Mouse (Mus musculus) cerebellum, adult (tissue): ENCODE data around the gene Hist1h2bg.
"Not testable (repeated sequence)": the region's sequence is repeated elsewhere in the genome, so short reads cannot be mapped to it uniquely, and the experiment has no call there.

Experiments
- ATAC-seq: cut with Nextera tagmentation; 2 replicates; pipeline ENCODE4 v1.9.2; 2017; ENCODE audit warnings: mild to moderate bottlenecking, moderate library complexity, mixed read lengths; ENCODE audit not compliant: insufficient number of reproducible peaks, low FRiP score, low TSS enrichment

Gene Hist1h2bg

DNA sequence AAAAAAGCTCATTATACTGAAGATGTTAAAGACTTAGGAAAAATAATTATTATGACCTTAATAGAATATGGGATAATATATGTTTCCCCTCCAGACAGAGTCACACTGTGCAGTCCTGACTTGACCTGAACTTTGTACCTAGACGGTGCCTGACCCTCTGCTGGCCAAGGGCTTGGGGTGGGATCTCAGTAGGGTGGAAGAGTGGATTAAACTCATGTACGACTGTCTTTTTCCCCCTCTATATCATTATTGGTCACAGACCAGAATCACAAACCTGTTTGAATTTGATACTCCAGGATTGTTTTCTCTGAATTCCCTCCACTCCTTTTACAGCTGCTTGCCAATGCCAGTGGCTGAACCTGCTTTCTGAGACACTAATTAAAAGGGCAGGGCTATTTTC, 10.5 kb upstream of the Hist1h2bg start:
- ATAC-seq: not testable (repeated sequence)

DNA sequence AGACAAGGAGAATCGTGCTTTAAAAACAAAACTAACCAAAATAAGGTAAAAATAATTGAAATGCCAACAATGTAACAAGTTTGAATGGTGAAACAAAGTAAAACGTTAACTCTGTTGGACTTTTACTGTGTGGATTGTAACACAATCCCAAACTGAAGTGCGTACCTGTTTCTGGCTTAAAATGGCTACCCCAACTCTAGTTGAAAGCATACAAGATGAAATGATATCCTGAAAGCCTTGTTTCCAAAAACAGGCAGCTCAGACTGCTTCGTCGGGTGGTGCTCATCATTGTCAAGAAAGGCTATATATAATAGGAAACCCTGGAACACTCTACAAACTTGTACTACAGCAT, 9.7 kb upstream of the Hist1h2bg start:
- ATAC-seq: not testable (repeated sequence)

DNA sequence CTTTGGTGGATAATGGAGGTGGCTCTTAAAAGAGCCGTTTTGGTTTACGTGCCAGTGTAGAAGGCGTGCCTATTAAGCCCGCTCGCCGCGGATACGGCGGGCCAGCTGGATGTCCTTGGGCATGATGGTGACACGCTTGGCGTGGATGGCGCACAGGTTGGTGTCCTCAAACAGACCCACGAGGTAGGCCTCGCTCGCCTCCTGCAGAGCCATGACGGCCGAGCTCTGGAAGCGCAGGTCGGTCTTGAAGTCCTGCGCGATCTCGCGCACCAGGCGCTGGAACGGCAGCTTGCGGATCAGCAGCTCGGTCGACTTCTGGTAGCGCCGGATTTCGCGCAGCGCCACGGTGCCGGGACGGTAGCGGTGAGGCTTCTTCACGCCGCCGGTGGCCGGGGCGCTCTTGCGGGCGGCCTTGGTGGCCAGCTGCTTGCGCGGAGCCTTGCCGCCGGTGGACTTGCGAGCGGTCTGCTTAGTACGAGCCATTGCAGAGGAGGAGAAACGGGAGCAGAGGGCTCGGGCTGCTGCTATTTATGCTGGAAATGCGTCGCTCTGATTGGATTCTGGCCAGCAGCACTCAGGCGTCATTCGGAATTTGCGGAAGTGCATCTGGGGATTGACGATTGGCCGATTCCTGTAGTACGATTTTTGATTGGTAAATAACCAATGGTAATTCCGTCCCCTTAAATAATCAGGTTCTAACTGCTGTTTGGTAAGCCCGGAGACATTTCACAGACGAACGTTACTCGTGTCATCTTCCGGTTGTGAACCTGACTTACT, 9.1 kb upstream of the Hist1h2bg start, which contains the start of gene Hist1h3e:
Gene Hist1h3e (minus strand): TSS at position 487 of the 777 bp plus-strand sequence.
- peak; percentile 93 for ATAC-seq

DNA sequence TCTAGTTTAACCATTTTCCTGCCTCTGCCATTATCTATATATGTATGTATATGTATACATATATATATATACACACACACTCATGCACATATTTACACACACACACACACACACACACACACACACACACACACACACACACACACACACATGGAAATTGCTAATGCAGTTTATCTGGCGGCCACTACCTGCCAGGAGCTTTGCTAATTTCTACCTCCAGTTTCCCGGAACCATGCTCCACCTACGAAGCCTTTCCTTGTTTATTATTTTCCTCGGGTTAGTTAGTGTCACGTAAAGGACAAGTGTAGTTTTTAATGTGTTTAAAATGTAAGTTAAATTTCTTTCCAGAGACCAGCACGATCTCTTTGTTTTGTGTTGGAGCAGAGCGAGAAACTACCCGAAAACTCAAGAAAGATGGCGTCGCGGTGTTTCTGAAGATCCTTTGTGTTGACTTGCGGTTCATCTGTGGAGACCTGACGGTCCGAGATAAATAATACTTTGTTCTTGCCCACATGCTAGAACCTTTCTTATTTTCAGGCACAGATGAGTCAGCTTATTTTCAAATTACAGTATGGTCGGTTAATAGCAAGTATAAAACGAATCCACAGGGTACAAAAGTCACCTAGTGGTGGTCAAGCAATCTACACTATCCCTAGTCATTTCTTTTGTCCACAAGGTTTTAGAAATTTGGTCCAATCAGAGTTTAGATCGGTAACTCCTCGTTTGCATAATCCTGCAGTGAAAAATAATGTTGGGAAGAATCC, 8.3 kb upstream of the Hist1h2bg start:
- ATAC-seq: peak; percentile 71

DNA sequence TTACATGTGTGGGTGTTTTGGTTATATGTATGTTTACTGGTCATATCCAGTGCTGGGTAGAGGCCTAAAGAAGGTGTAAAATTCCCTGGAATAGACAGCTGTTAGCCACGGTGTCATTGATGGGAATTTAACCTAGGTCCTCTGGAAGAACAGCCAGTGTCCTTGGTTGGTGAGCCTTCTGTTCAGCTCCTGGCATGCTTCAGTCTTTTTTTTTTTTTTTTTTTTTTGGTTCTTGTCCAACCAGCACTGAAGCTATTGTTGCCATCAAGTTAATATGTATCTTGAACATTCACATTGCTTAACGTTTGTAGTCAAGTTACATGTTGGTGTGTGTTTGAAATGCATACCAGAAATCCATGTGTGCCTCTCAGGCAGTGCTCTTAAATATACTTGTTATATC, 6.7 kb upstream of the Hist1h2bg start:
- ATAC-seq: no peak

DNA sequence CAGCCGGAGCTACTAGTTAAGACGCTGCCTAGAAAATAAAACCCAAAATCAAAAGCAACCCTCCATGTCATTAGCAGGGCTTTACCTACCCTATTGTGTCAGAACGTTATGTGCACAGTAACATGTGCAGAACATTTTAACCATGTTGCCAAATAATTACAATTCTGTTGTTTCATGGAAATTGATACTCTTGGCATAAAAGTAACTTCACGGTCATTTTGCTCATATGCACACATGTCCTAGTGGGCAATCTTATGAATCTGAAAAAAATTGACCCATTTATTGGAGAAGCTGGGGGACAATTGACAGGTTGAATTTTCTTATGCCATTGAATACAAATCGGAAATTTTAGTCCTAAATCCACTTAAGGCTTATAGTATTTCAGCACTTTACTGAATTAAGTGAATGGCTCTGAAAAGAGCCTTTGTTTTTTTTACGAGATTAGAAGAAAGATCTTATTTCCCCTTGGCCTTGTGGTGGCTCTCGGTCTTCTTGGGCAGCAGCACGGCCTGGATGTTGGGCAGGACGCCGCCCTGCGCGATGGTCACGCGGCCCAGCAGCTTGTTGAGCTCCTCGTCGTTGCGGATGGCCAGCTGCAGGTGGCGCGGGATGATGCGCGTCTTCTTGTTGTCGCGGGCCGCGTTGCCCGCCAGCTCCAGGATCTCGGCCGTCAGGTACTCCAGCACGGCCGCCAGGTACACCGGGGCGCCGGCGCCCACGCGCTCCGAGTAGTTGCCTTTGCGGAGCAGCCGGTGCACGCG, 755 bp upstream of the Hist1h2bg start:
- not testable (repeated sequence) for ATAC-seq

DNA sequence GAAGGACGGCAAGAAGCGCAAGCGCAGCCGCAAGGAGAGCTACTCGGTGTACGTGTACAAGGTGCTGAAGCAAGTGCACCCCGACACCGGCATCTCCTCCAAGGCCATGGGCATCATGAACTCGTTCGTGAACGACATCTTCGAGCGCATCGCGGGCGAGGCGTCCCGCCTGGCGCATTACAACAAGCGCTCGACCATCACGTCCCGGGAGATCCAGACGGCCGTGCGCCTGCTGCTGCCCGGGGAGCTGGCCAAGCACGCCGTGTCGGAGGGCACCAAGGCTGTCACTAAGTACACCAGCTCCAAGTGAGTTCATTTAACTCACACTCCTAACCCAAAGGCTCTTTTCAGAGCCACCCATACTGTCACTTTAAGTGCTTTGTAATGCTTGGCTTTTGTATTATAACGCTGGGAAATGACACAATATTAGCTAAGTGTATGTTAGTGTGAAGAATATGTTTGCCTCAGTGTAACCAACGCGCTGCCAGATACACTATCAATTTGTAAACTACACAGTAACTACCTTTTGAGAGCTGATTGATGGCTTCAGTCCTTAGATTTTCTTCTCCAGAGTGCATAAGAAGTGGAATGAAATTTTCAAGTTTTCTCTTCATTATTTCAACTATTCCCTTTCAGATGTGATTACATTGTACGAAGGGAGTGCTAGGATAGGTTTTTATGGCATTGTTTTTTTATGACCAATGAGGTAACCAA, 465 bp downstream of the Hist1h2bg start:
- not testable (repeated sequence) for ATAC-seq

DNA sequence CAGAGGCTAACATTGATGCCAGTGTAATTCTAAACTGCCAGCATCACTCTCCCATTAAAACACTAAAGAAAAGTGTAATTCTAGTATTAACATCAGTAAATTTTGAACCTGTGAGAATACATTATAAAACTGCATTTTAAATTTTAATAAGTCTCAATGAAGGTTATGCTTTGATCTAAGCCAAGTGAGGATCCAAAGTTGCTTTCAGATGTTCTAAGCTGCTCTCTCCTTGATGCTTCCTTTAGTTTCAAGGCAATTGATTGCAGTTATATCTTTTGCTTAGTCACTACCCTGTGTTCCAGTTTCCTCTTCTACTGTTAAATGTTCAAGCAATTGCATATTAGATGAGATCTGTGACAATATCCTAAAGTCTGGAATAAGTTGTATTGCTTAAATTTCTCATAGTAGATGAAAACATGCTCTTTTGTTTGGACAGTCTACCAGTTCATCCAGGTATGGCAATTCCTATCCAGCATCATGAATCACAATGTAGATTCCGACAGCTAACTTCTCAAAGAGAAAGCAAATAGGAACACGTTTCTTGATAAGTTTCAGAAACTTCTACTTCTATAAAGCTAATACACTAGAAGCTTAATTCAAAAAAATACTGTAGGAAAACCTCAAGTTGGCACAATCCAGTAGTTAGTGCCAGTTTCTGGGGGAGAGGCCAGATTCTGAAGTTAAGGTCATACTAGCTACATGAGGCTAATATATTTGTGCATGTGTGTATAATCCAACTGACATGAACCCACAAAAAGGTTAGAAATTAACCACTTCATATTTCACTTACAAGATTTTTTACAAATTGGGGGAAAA, 1.2 kb downstream of the Hist1h2bg start:
- no peak for ATAC-seq

DNA sequence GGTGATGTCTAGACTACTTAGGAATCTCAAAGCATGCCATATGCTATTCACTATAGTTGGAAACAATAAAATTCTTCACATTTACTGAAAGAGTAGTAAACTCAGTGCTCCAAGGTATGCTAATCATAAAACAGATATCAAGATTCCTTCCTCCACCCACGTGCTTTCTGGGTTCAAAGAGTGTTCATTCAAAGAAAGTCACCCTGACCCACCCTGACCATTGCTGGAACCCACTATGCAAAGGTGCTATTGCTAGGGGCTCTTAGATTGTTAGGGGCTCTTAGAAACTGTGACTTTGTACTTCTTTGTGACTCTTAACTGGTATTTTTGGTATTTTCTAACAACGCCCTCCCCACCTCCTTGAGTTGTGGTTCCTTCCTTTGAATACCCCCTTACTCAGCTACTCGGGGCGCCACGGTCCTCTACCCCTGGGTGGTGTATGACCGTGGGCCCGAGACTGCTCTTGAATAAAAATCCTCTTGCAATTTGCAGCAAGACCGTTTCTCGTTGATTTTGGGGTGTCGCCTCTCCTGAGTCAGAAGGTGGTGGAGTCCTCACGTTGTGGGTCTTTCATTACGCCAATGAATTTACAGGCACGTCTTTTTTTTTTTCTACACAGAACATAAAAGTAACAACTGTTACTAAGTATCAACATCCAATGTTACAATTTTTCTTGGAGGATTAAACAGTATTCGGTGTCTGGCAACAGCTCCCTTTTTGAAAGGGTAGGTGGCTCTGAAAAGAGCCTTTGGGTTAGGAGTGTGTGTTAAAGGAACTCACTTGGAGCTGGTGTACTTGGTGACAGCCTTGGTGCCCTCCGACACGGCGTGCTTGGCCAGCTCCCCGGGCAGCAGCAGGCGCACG, 2.1 kb downstream of the Hist1h2bg start:
- not testable (repeated sequence) for ATAC-seq

DNA sequence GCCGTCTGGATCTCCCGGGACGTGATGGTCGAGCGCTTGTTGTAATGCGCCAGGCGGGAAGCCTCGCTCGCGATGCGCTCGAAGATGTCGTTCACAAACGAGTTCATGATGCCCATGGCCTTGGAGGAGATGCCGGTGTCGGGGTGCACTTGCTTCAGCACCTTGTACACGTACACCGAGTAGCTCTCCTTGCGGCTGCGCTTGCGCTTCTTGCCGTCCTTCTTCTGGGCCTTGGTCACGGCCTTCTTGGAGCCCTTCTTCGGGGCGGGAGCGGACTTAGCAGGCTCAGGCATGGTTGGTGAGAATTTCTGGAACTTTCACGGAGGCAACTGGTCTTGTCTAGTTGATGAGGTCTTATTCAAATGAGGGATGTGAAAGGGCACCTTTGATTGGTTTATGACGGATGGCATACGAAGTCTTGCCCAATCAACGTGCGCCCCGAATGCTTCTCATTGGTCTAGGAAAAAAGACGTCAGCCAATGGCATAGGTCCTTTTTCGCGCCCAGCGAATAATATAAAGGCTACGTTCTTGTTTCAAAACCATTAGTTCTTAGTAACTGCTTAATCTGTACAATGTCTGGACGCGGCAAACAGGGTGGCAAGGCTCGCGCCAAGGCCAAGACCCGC, 2.8 kb downstream of the Hist1h2bg start, which contains the start of the genes Hist1h2bf and Hist1h2ad:
Gene Hist1h2bf (minus strand): TSS at position 299 of the 627 bp plus-strand sequence.
Gene Hist1h2ad (plus strand): TSS at position 484 of the 627 bp plus-strand sequence.
- peak; percentile 90 for ATAC-seq

DNA sequence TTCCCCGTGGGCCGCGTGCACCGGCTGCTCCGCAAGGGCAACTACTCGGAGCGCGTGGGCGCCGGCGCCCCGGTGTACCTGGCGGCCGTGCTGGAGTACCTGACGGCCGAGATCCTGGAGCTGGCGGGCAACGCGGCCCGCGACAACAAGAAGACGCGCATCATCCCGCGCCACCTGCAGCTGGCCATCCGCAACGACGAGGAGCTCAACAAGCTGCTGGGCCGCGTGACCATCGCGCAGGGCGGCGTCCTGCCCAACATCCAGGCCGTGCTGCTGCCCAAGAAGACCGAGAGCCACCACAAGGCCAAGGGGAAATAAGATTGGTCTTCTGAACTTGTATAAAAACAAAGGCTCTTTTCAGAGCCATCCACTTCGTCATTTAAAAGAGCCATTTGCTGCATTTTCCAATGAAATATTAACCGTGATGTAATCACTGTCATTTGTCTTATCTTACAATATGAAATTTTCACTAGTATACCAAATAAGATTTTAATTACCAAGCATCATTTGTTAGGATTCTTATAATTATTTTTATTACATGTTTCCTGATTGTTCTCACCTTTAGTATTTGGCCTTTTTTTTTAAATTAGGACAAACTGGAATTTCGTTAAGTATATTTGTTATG, 3.5 kb downstream of the Hist1h2bg start:
- not testable (repeated sequence) for ATAC-seq

DNA sequence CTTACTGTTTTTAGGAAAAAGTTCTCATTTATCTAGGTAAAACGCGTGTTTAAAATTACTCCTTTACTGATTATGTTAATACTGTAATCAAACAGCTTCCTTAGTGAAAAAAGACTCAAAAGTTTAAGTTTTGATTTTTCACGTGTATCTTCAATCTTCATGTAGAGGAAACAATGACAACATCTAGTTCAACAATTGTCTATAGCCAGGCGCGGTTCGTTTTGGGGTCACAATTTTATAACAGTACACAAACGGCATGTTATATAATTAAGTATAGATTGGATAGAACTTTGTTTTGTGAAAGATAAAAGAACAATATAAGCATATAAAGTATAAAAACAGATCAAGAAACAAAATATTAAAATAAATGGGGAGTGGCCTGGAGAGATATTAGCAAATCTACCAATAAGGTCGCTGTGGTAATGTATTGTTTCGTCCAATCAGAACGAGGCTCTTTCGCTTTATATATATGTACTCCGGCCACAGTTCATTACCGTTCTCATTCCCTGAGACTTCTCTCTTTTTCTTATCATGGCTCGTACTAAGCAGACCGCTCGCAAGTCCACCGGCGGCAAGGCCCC, 4.2 kb downstream of the Hist1h2bg start, which contains the start of gene Hist1h3d:
Gene Hist1h3d (plus strand): TSS at position 493 of the 581 bp plus-strand sequence.
- ATAC-seq: no peak

DNA sequence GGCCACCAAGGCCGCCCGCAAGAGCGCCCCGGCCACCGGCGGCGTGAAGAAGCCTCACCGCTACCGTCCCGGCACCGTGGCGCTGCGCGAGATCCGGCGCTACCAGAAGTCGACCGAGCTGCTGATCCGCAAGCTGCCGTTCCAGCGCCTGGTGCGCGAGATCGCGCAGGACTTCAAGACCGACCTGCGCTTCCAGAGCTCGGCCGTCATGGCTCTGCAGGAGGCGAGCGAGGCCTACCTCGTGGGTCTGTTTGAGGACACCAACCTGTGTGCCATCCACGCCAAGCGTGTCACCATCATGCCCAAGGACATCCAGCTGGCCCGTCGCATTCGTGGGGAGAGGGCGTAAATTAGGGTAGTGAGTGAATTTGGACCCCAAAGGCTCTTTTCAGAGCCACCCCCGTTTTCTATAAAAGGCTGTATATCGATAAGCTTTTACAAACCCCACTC, 4.7 kb downstream of the Hist1h2bg start:
- not testable (repeated sequence) for ATAC-seq

DNA sequence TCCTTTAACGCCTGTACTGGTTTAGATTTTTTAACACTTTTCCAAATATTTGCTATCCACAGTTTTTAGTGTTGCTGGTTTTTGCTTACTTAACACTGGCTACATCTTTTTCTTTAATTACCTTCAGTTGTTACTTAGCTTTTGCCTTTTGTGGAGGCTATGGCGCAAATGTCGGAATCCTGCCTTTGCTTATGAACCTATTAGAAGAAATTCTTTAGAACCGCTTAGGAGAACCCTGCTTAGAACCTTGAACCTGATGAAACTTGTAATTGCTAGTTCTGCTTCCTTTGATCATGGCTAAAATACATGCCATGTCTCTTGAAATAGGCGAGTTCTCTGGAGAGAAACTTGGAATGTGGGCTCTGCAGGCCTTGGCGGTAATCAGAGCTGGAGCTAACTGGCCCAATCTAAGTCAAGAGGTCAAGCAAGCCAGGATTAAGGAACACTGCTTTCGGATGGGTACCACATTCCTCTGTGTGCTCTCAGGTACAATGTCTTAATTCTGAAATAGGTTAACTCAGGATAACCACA, 5.2 kb downstream of the Hist1h2bg start:
- ATAC-seq: no peak

DNA sequence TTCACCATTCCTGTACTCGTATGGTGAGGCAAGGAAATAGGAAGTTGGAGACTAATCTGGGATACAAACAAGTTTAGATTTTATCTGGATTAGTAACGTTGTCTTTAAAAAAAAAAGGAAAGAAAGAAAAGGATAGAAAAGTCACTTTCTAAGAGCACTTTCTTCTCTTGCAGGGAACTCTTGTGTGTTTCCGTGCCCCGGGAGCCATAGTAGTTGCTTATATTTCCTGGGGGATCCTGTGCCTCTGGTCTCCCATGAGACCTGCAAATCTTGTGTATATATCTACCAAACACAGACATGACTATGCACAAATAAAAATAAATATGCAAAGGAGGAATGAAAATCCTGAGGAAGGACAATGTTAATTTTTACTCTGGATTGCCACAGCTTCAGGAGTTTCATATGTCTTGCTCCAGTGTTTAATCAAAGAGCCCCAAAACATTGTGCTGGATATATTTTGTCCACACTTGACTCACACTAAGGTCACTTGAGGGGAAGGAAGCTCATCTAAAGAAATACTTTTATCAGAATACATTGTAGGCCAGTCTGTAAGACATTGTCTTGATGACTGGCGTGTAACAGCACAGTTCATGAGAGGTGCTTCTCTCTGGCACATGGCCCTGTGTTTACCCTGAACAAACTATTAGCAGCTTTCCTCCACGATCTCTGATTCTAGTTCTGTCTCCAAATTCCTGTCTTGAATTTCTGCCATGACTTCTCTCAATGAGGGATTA, 5.9 kb downstream of the Hist1h2bg start:
- no peak for ATAC-seq

DNA sequence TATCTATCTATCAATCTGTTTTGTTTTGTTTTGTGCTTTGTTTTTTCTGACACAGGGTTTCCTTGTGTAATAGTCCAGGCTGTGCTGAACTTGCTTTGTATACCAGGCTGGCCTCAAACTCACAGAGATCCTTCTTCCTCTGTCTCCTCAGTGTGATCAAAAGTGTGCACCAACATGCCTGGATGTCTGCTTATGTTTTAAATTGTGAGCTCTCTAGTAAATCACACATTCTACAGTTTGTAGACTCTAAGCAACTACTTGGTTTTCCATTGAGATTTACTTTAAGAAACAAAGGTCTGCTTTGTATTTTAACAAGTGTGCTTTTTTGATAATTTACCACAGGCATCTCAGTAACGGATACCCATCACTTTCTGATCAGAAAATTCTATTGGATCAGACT, 6.6 kb downstream of the Hist1h2bg start:
- no peak for ATAC-seq
